ENCODE assay signal across 8 mouse cellular contexts in genomic region chr19:16168192-16168591, GRCm38 (mm10). TPM values are rescaled to one million over a fixed set of nuclear protein-coding genes. Genes with fewer than 3 reads are reported as not detected.
DNase-seq lines count a peak whose midpoint lies in the region; ATAC-seq and TF ChIP-seq lines count a peak whose summit lies in the region.

No protein-coding gene starts in this region.

- H3K9me3 ChIP-seq in forebrain, embryonic 11.5 days (ENCODE audit: control insufficient read depth, low read length): no peaks in the 10 kb centered on the region
- no peaks in the 10 kb centered on the region for H3K9me3 ChIP-seq in hindbrain, embryonic 12.5 days (replicated peaks)
- no peaks in the 10 kb centered on the region for H3K9me3 ChIP-seq in limb, embryonic 15.5 days
- H3K9me3 ChIP-seq in midbrain, embryonic 15.5 days: no peaks in the 10 kb centered on the region

- no peaks in the 10 kb centered on the region for H3K27me3 ChIP-seq in cerebellum, adult 2 months (ENCODE audit: control insufficient read depth, insufficient read depth, low read length)
- H3K27me3 ChIP-seq in forebrain, embryonic 11.5 days (ENCODE audit: control insufficient read depth, insufficient read depth, low read length): no peaks in the 10 kb centered on the region
- no peaks in the 10 kb centered on the region for H3K27me3 ChIP-seq in hindbrain, embryonic 12.5 days
- H3K27me3 ChIP-seq in limb, embryonic 15.5 days: no peaks in the 10 kb centered on the region
- H3K27me3 ChIP-seq in midbrain, embryonic 15.5 days (replicated peaks): no peaks in the 10 kb centered on the region

- H3K4me1 ChIP-seq in cerebellum, adult 2 months (ENCODE audit: control insufficient read depth, insufficient read depth, low read length): peaks cover 17% of the 10 kb centered on the region
- peaks cover 10% of the 10 kb centered on the region; the same call in 1 of the 2 replicates for H3K4me1 ChIP-seq in forebrain, embryonic 11.5 days (replicated peaks; ENCODE audit: control insufficient read depth, insufficient read depth, low read length)
- H3K4me1 ChIP-seq in hindbrain, embryonic 12.5 days: peaks cover 31% of the 10 kb centered on the region
- H3K4me1 ChIP-seq in limb, embryonic 15.5 days: peaks cover 27% of the 10 kb centered on the region
- peaks cover 38% of the 10 kb centered on the region for H3K4me1 ChIP-seq in midbrain, embryonic 15.5 days

- peak overlapping the region; percentile 33; the same call in 1 of the 2 replicates for H3K27ac ChIP-seq in cerebellum, adult 2 months (ENCODE audit: insufficient read depth, low read length)
- H3K27ac ChIP-seq in forebrain, embryonic 11.5 days (ENCODE audit: low read depth, low read length): peak overlapping the region; percentile 62
- peak overlapping the region; percentile 82 for H3K27ac ChIP-seq in hindbrain, embryonic 12.5 days
- H3K27ac ChIP-seq in limb, embryonic 15.5 days: peak overlapping the region; percentile 54
- H3K27ac ChIP-seq in midbrain, embryonic 15.5 days: peak overlapping the region; percentile 68

- WGBS in cerebellum, adult 2 months: 74% methylated on average over 4 of the region's 4 CpGs
- WGBS in forebrain, embryonic 11.5 days: 34% methylated on average over 4 of the region's 4 CpGs
- WGBS in hindbrain, embryonic 12.5 days: 19% methylated on average over 4 of the region's 4 CpGs
- WGBS in limb, embryonic 15.5 days: 22% methylated on average over 4 of the region's 4 CpGs
- 32% methylated on average over 4 of the region's 4 CpGs for WGBS in midbrain, embryonic 15.5 days

- no peak overlapping the region for H3K4me2 ChIP-seq in forebrain, embryonic 11.5 days (ENCODE audit: low read depth, low read length, severe bottlenecking)
- 0 out of 2 replicates have a peak overlapping the region, but pooled peaks have one; percentile 2 for H3K4me2 ChIP-seq in hindbrain, embryonic 12.5 days (replicated peaks)
- no peak overlapping the region for H3K4me2 ChIP-seq in limb, embryonic 15.5 days
- no peak overlapping the region for H3K4me2 ChIP-seq in midbrain, embryonic 15.5 days

- ATAC-seq in cerebellum, adult (ENCODE audit: insufficient number of reproducible peaks, low FRiP score, low TSS enrichment): no peak
- ATAC-seq in forebrain, embryonic 11.5 days (replicated peaks; ENCODE audit: low FRiP score): peak; percentile 64; the same call in 1 of the 2 replicates
- peak; percentile 77 for ATAC-seq in hindbrain, embryonic 12.5 days (ENCODE audit: low FRiP score)
- no peak for ATAC-seq in limb, embryonic 15.5 days (ENCODE audit: insufficient number of reproducible peaks, low FRiP score, low TSS enrichment, low read depth)
- ATAC-seq in midbrain, embryonic 15.5 days (replicated peaks): no peak
- no peak for ATAC-seq in erythroblast, adult 5-6 weeks (replicated peaks; ENCODE audit: low FRiP score, poor library complexity, severe bottlenecking)

- no peak for TF ChIP-seq POLR2A in cerebellum, adult 2 months (IDR thresholded peaks at IDR 0.05; ENCODE audit: borderline replicate concordance, insufficient read depth, low read length)

- H3K4me3 ChIP-seq in cerebellum, adult 2 months (replicated peaks; ENCODE audit: insufficient read depth, low read depth, low read length): no peak overlapping the region
- H3K4me3 ChIP-seq in forebrain, embryonic 11.5 days (ENCODE audit: low read depth, low read length): no peak overlapping the region
- no peak overlapping the region for H3K4me3 ChIP-seq in hindbrain, embryonic 12.5 days
- no peak overlapping the region for H3K4me3 ChIP-seq in limb, embryonic 15.5 days
- H3K4me3 ChIP-seq in midbrain, embryonic 15.5 days: no peak overlapping the region

- no peak overlapping the region for H3K9ac ChIP-seq in forebrain, embryonic 11.5 days (ENCODE audit: low read length)
- no peak overlapping the region for H3K9ac ChIP-seq in hindbrain, embryonic 12.5 days
- no peak overlapping the region for H3K9ac ChIP-seq in limb, embryonic 15.5 days
- H3K9ac ChIP-seq in midbrain, embryonic 15.5 days: no peak overlapping the region

- no peaks in the 10 kb centered on the region for H3K36me3 ChIP-seq in forebrain, embryonic 11.5 days (ENCODE audit: control insufficient read depth, insufficient read depth, low read length)
- no peaks in the 10 kb centered on the region for H3K36me3 ChIP-seq in hindbrain, embryonic 12.5 days
- no peaks in the 10 kb centered on the region for H3K36me3 ChIP-seq in limb, embryonic 15.5 days
- no peaks in the 10 kb centered on the region for H3K36me3 ChIP-seq in midbrain, embryonic 15.5 days (replicated peaks)

- TF ChIP-seq CTCF in cerebellum, adult 2 months (IDR thresholded peaks at IDR 0.05; ENCODE audit: borderline replicate concordance, insufficient read depth, low read depth, low read length): no peak

- DNase-seq in cerebellum, adult 2 months: no peak
- peak; percentile 68 for DNase-seq in forebrain, embryonic 11.5 days (ENCODE audit: low spot score)
- DNase-seq in layer of hippocampus, adult 9-10 months (ENCODE audit: low spot score): no peak

RNA-seq across cellular contexts. Expression of gene Gnaq, which starts 35.6 kb away (rescaled TPM):
- polyA plus RNA-seq in cerebellum, adult 2 months (2012; rRNA removed): 56.2 and 57.2 TPM in 2 replicates
- 19.7 and 21.4 TPM in 2 replicates for polyA plus RNA-seq in forebrain, embryonic 11.5 days (2014; fragmentation: Nextera tagmentation; extraction: Ambion mirVana)
- polyA plus RNA-seq in hindbrain, embryonic 12.5 days (2016; fragmentation: Nextera tagmentation; extraction: Ambion mirVana): 49.3 and 54.4 TPM in 2 replicates
- 25.4 and 33.0 TPM in 2 replicates for polyA plus RNA-seq in limb, embryonic 15.5 days (2015; fragmentation: Nextera tagmentation; extraction: Ambion mirVana)
- 105 and 109 TPM in 2 replicates for polyA plus RNA-seq in midbrain, embryonic 15.5 days (2015; fragmentation: Nextera tagmentation; extraction: Ambion mirVana)
- total RNA-seq in erythroblast, adult 5-6 weeks (2015; ENCODE audit: low replicate concordance): 5.2 and 12.9 TPM in 2 replicates
- total RNA-seq in erythroblast, adult 5-6 weeks (2017; ENCODE audit: low replicate concordance): 7.7 and 11.8 TPM in 2 replicates

Comparison
In these comparisons a context has a peak if more than half of its experiments do, and no peak if none do; other contexts are left out.
1. ATAC-seq: peak in forebrain, embryonic 11.5 days (single experiment) and hindbrain, embryonic 12.5 days (single experiment); none in cerebellum, adult (single experiment), limb, embryonic 15.5 days (single experiment), midbrain, embryonic 15.5 days (single experiment) and erythroblast, adult 5-6 weeks (single experiment).
2. Peak in every context shown above with its lines, with median percentiles within 50 percentile points of each other: H3K27ac ChIP-seq.